ENCODE assay signal across 7 mouse cellular contexts in genomic region chr2:31845896-31846691, GRCm38 (mm10). TPM values are rescaled to one million over a fixed set of nuclear protein-coding genes. Genes with fewer than 3 reads are reported as not detected.
DNase-seq lines count a peak whose midpoint lies in the region; ATAC-seq lines count a peak whose summit lies in the region.

Gene Fibcd1 (minus strand): TSS chr2:31846005.

- peak within 1 kb of the TSS; percentile 16 for H3K9ac ChIP-seq in embryonic facial prominence, embryonic 15.5 days
- peak within 1 kb of the TSS; percentile 41 for H3K9ac ChIP-seq in neural tube, embryonic 11.5 days (ENCODE audit: low read length)

- no peaks in the 10 kb centered on the region for H3K9me3 ChIP-seq in embryonic facial prominence, embryonic 15.5 days (replicated peaks)
- no peaks in the 10 kb centered on the region for H3K9me3 ChIP-seq in neural tube, embryonic 11.5 days (ENCODE audit: control insufficient read depth, low read length)

- H3K27me3 ChIP-seq in embryonic facial prominence, embryonic 15.5 days, result peaks cover 55% of the 10 kb centered on the region
- H3K27me3 ChIP-seq in neural tube, embryonic 11.5 days (ENCODE audit: control insufficient read depth, insufficient read depth, low read length), result peaks cover 36% of the 10 kb centered on the region

- no peak for ATAC-seq in embryonic facial prominence, embryonic 15.5 days (ENCODE audit: insufficient number of reproducible peaks, low FRiP score, low TSS enrichment, low read depth)
- ATAC-seq in neural tube, embryonic 11.5 days (ENCODE audit: insufficient read depth, low FRiP score, low TSS enrichment), result no peak

- H3K4me3 ChIP-seq in embryonic facial prominence, embryonic 15.5 days (replicated peaks), result peak within 1 kb of the TSS; percentile 56
- H3K4me3 ChIP-seq in neural tube, embryonic 11.5 days (ENCODE audit: low read depth, low read length), result peak within 1 kb of the TSS; percentile 50

- no peak for DNase-seq in layer of hippocampus, adult 8-10 months (ENCODE audit: low spot score in 2 of 2)
- DNase-seq in layer of hippocampus, adult 9-10 months (ENCODE audit: low spot score), result no peak
- peak; percentile 21 for DNase-seq in adrenal gland, postnatal 25 days
- DNase-seq in kidney, postnatal 4 days, result peak; percentile 52 to 64
- peak; percentile 45 for DNase-seq in neural tube, embryonic 11.5 days (ENCODE audit: low spot score)
- DNase-seq in c-Kit-positive CD71-positive TER-119-positive erythroid progenitor cells, embryonic 14.5 days (ENCODE audit: low spot score), result no peak

- WGBS in embryonic facial prominence, embryonic 15.5 days, result under 1% methylated on average over 69 of the region's 88 CpGs
- WGBS in neural tube, embryonic 11.5 days, result under 1% methylated on average over 78 of the region's 88 CpGs

- no peak within 1 kb of the TSS for H3K27ac ChIP-seq in embryonic facial prominence, embryonic 15.5 days (replicated peaks)
- H3K27ac ChIP-seq in neural tube, embryonic 11.5 days (ENCODE audit: low read depth, low read length), result no peak within 1 kb of the TSS

- H3K4me2 ChIP-seq in embryonic facial prominence, embryonic 15.5 days (replicated peaks), result peak within 1 kb of the TSS; percentile 98
- peak within 1 kb of the TSS; percentile 90 for H3K4me2 ChIP-seq in neural tube, embryonic 11.5 days (ENCODE audit: low read depth)

- H3K4me1 ChIP-seq in embryonic facial prominence, embryonic 15.5 days, result peaks cover 22% of the 10 kb centered on the region
- H3K4me1 ChIP-seq in neural tube, embryonic 11.5 days (ENCODE audit: control insufficient read depth, insufficient read depth, low read length), result peaks cover 12% of the 10 kb centered on the region

- H3K36me3 ChIP-seq in embryonic facial prominence, embryonic 15.5 days, result no peaks in the 10 kb centered on the region
- no peaks in the 10 kb centered on the region for H3K36me3 ChIP-seq in neural tube, embryonic 11.5 days (ENCODE audit: control insufficient read depth, insufficient read depth, low read length)

RNA-seq across cellular contexts. Expression of gene Fibcd1, which starts in this region (rescaled TPM):
- total RNA-seq in layer of hippocampus, adult 8-10 months (2022), result 100 to 1,000 TPM in 1 of 4 experiments, 10 to 100 TPM in 3; 82.5 to 102 (median 90.0) TPM
- 0.06 TPM in 1 of 2 replicates, not detected in the other for total RNA-seq in adrenal gland, postnatal 25 days (2021)
- polyA plus RNA-seq in embryonic facial prominence, embryonic 15.5 days (2015; fragmentation: Nextera tagmentation; extraction: Ambion mirVana), result 0.22 and 0.29 TPM in 2 replicates
- 0.51 and 1.2 TPM in 2 replicates for polyA plus RNA-seq in neural tube, embryonic 11.5 days (2014; fragmentation: Nextera tagmentation; extraction: Ambion mirVana)

Comparison
In these comparisons a context has a peak if more than half of its experiments do, and no peak if none do; other contexts are left out.
1. RNA of gene Fibcd1 (total RNA-seq): 82.5 to 102 TPM in layer of hippocampus, adult 8-10 months; 0.06 TPM in adrenal gland, postnatal 25 days; every median in the first group is over 10 times any median in the second.
2. Peak in DNase-seq in adrenal gland, postnatal 25 days; RNA of the gene not detected or under 1 TPM.
3. DNase-seq: peak in kidney, postnatal 4 days (2 of 2) and neural tube, embryonic 11.5 days (single experiment); none in layer of hippocampus, adult 8-10 months (0 of 2), layer of hippocampus, adult 9-10 months (single experiment) and c-Kit-positive CD71-positive TER-119-positive erythroid progenitor cells, embryonic 14.5 days (single experiment).